Mouse (Mus musculus): ENCODE measurements at regions not wholly inside any gene's neighbourhood (a gene's known extent, or its start where the extent isn't known, plus 50 kb on each side); places are given as distances from the start of the nearest gene placed in this dataset.

DNA sequence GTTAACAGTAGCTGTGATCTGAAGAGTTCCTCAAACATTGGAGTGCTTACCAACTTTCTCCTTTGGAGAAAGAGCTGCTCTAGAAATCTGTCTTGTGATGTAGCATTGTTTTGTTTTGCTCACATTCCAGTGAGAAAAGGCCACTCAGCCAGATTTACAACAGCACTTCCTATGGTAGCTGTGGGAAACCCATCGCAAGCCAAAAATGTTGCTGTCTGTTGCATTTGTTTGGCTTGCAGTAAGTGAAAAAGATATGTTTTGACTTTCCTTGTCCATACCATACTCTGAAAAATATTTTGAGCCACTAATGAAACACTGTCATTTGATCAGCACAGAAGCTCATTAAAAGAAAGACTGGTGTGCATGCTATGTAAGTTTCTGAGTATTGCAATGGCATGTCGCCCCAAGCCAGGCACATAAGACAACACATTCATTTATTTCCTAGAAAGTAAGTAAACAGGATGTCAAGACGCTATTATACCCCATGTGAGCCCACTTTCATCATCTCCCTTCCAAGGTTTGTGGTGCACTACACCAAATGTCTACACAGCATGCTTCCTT is 66.2 kb downstream of the Car2 start:
- DNase-seq (ENCODE audit: low spot score) = no peak

DNA sequence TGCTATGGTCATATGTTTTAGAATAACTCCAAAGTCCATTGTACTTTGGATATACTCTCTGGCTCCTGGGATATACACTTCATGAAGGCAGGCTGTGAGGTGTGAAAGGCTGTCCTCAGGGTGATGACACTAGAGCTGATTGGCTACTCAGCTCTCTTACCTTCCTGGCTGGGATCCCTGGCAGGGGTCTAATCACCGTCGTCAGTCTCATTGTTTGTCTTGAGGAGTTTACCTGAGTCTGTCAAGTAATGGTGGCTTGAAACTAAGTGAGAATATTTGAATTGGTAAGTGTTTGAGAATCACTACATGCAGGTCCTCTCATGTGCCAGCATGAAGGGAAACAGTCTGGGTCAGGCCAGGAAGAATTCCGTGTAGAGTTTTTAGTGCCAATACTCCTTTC is 66.9 kb downstream of the Car2 start:
- DNase-seq (ENCODE audit: low spot score) = no peak

DNA sequence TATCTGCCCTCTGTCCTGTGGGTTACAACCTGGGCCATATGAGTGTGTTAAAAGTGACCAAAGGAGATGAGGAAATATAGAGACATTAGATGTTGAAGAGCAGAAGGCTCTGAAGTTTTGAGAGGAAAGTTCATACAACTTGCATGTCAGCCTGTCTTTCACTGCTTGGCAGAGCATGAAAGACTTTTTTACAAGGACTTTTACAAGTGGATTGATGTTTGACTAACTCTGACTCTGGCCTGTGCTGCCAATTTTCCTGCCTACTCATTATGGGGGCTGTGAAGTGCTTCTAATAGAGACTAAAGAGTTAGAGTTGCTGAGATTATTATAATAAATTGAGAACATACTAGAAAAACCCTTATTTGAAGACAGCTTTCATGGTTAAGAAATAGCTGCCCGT is 71.4 kb downstream of the Car2 start:
- no peak for DNase-seq (ENCODE audit: low spot score)

DNA sequence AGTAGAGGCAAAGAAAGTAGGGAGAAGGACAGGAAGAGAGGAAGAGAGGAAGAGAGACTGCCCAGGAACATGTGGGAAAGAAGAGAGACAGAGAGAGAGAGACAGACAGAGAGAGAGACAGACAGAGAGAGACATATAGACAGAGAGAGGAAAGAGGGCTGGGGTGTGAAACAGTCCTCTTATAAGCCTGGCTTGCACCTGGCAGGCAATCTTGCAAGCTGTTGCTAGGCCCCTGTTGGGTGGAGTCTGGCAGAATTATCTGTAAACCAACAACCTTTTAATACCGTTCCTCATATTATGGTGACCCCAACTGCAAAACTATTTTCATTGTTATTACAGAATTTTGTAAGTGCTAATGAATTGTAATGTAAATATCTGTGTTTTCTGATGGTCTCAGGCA is 72.2 kb downstream of the Car2 start:
- DNase-seq (ENCODE audit: low spot score) = no peak

DNA sequence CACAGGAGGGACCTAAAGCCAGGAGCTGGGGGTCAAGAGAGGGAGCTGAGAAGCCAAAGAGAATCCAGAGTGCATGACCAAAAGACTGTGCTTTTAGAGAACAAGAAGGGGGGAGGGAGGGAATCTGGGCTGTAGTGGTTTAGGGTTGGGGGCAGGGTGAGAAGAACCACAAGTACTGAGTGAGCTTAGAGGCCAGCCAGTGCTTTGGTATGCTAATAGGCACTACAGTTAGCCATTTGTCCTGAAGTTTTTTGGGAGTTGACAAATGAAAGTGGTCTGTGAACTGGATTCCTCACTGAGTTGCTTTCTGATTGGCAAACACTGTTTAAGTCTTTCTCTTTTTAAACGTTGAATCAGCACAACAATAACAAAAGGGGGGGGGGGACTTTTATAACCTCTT is 73.5 kb downstream of the Car2 start:
- DNase-seq (ENCODE audit: low spot score) = no peak

DNA sequence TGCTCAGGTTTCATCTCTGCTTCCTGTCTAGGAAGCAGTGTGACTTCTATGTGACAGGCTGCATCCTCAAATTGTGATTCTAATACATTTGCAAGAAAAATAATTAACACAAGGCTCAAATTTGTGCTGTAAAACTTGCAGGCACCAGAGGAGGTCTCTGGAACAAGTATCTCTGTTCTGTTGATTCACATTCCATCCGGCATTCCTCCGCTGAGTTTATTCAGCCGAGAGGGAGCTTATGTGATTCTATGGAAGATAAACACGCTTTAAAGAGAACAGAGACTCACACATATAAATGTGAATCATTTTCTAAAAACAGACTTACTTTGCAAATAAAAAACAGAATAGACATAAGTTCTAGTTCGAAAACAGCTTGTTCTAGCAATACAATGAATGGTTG is 78.7 kb downstream of the Car2 start:
- no peak for DNase-seq (ENCODE audit: low spot score)

DNA sequence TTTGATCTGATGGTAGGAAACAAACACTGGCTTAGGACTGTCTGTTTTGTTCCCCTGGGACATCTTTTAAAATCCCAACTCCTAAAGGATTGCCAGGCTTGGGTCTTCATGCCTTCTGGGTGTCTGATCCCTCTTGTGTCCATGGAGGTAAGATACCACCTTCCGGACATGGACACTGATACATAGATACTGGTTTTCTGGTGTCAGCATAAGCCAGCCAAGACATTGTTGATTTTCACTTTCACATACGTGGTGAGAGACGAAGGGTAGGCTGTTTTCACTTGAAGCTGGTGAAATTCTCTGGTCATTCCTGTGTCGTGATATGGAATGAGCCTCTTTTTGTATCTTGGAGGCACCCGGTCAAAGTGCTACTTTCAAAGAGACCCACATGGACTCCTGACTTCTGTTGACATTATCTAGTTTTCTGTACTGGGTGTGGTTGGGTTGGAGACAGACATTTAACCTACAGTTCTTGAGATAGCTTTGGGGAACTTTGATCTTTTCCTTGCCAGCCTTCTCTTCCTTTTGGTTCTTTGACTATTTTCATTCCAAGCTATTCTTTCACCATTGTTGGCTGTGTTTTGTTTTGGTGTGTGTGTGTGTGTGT is 79.5 kb downstream of the Car2 start:
- DNase-seq (ENCODE audit: low spot score) = no peak

DNA sequence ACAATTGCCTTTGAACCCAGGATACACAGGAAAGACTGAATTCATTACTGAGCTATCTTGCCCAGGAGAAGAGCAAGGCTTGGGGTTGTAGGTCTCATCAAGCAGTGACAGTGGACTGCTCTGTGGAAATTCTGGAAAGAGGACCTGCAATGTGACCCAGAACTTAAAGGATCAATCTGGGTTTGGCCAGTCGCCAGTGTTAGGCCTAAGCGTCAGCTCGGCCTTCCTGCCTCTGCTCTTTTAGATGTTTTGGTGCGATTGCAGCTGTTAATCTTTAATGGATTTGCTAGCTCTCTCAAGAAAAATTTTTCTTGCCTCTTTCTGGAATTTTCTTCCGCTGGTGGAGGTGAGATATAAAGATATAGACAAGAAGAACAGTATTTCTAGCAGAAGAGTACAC is 81.2 kb downstream of the Car2 start:
- DNase-seq (ENCODE audit: low spot score) = no peak

DNA sequence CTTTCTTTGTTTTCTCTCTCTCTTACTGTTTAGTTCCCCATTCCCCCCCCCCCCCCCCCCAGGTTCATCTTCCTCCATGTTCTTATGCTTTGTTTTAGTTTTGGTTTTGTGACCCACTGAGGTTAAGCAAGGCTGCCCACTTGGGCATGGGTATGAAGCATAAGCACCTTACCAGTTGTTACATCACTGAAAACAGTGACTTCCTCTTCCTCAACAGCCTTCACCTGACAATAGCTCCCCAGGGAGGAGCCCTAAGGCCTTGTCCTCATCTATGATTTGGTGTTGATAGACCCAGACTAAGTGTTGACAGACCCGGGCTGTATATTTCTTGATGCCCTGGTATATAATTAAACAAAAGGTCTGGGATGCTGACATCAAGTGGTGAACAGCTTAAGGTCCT is 82.3 kb downstream of the Car2 start:
- no peak for DNase-seq (ENCODE audit: low spot score)

DNA sequence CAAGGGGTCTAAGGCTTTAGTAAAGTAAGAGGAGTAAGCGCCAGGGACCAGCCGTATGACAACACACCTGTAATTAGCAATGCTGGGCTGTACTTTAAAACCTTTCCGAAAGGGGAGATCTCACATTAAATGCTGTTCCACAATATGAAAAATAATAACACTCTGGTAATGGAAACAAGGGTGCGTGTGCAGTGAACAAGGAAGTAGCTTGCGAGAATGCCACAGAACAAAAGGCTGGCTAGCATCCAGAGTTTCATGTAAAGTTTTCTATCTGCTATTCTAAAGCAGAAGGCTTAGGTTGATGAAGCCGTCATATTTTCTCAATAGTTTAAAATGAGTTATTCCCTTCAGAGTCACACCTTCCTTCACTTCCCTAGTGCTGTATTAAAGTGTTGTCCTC is 83.6 kb downstream of the Car2 start:
- no peak for DNase-seq (ENCODE audit: low spot score)

DNA sequence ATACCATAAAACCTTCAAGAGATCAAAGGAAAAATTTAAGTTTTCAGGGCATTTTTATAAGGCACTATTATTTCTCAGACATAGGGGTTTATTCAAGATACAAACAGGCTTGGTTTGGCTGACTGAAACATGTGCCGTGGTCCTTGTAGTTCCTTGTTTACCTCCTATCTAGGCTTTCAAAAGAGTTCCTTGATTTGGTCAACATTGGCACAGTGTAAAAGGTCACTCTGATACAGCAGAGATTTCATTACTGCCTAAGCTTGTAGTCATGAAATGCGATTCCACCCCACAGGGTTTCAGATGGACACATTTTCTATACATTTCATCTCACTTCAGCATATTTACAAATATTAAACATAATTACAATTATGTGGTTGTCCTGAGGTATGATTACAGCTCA is 85.6 kb downstream of the Car2 start:
- DNase-seq (ENCODE audit: low spot score) = no peak

DNA sequence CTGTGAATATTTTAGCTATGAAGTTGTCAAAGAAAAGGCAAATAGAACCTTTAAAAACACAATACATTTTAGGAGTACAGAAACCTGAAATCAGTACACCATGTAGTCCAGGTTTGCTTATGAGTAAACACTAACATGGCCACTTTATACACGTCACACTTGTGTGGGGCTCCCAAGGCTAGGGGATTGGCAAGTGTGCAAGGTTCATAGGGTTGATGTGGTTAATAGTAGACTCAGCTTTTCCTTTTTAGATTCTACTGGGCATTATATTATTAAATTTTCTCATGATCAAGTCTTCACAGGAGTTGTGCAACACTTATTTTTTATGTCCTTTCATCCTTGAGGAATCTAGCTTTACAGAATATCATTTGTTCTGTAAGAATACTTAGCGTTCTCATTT is 88.7 kb downstream of the Car2 start:
- no peak for DNase-seq (ENCODE audit: low spot score)

DNA sequence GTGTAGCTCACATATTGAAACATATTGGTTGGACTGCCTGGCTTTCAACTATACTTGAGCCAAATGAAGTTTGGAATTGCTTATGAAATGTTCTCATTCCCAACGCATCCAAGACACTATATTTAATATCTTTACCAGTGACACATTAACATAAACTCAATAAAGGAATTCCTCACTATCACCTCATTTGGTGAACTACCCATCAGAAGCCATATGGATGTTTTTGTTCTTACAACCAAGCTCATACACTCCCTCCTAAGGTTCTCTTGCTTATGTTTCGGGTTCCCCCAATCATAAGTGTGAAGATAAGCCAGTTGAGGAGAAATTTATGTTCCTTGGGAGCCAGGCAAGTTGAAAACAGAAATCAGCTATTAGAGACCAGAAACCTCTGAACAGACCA is 89.1 kb downstream of the Car2 start:
- DNase-seq (ENCODE audit: low spot score) = no peak

DNA sequence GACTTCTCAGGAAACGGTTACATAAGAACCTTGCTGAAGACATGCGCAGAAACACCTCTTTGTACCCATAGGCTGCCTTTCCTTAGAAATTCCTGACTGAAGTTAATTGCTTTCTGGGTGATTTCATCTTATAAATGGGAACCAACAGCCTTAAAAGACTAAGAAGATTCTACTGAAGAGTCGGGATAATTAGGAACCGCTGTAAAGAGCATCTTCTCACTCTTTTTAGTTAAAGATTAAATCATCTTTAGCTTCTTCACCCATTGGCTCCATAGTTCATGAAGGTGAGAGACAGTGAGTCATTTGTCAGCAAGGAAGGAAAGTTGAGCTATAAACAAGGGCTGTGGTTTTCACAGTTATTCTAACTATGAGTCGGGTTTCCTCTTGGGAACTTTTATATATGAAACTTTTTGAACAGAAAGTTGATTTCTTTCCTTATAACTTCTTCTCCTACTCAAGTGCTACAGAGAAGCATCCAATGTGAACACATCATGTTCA is 93.1 kb downstream of the Car2 start:
- no peak for DNase-seq (ENCODE audit: low spot score)

DNA sequence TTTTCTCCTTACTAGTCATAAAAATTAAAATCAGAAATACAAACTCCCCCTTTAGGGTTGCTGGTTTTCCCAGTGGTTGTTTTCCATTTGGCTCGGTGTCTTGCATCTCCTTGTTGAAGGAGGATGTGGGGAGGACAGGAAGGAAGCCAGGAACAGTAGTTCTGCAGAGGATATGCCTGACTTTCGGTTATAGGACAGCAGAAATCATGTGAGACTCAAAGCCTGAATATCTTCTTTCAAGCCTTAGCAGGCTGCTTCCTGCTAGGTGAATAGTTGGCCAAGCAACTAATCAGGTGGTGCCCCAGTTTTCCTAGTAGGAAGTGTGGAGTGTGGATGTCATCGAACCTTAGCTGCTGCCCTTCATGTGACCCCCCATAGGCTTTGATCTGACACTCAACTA is 103.6 kb downstream of the Car2 start:
- DNase-seq (ENCODE audit: low spot score) = no peak

DNA sequence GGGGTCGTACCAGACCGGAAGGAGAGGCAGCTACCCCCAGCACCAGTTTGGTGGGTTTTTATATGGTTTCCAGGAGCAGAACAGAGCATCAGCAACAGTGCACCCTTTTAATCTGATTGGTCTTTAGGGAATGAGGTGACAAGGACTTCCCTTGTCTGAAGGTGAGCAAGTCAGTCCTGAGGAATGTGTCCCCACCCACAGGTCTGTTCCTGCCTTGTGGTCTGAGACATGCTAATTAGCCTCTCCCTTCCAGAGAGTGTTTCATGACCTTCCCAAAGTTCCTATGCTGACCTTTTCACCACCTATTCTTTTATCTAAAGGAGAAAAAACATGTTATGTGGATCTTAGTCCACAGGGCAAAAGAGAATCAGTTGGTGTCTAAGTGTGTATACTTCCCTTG is 107.9 kb downstream of the Car2 start:
- no peak for DNase-seq (ENCODE audit: low spot score)

DNA sequence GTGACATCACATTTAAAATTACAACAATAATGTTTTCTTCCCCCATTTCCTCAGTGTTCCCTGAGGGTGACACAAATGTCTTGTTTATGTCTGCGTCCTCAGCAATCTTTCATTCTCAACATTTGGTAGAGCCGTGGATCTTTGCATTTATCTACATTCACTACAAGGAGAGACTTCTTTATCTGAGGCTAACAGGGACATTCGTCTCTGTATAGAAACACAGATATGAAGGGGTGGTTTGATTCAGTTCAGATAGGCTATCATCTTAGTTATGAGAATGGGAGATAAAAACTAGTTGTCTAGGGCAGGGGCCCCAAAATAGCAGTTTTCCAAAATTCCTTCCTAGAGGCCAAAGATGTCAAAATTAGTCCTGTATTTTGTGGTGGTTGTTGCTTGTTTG is 111.2 kb downstream of the Car2 start:
- no peak for DNase-seq (ENCODE audit: low spot score)

DNA sequence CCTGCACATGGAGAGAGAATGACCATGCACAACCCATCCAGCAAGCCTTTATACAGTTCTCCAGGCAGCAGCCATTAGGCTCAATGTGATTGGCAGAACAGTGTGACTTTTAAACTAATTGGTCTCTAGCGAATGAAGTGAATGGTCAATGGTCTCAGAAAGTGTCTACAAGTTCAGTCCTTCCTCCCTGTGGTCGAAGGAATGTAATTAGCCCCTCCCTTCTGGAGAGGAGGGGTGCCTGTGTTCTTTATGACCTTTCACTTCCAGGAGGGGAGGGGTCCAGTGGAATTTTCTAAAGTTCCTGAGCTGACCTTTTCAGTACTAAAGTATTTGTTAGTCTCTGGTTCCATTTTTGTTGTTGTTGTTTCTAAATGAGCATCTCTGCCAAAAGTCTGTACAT is 112.4 kb downstream of the Car2 start:
- no peak for DNase-seq (ENCODE audit: low spot score)

DNA sequence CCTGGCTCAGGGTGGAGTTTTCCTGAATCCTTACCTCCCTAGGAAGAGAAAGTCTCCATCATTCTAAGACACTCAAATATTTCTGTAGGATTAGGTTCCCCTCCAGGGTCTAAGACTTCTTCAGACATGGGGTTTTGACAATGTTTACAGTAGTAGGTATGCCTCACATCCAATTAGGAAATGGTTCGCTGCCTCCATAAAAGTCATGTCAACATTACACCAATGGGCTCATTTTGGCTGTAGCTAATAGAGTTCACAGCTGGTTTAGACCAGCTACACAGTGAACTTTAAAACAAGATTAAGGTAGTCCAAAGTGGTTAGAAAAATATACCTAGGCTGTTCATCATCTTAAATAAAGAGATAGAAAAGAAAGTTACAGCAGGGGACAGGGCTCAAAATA is 113.3 kb downstream of the Car2 start:
- no peak for DNase-seq (ENCODE audit: low spot score)

DNA sequence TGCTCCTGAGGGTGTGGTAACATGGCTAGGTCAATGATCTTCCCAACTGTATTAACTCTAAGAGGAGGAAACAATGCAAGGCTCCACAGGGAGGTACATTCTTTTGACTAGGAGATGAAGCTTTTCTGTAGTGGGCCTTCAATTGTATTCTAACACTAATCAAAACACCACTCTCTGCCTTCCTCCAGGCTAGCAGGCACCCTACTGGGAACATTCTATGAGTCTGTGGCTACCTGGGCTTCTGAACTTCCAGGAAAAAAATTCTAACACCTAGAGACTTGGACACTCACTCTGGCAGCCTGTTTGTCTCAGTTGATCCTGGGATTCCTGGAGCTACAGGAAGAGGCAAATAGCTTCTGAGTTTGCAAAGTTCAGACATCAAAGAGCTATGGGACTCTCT is 113.8 kb downstream of the Car2 start:
- DNase-seq (ENCODE audit: low spot score) = no peak

DNA sequence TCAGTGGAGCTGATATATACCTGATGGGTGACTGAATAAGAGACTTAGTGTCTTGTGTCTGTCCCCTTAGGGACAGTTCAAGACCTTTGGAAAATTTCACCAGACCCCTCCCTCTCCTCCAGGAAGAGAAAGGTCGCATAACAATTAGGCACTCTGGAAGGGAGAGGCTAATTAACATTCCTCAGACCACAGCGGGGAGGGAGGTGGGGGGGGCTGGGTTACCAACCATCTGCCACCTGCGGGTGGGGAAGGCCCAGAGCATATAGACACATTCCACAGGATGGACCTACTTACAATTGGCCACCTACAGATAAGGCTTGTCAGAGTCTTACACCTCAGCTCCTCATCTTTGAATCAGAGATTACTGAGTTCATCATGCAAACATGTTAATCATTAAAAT is 114.6 kb downstream of the Car2 start:
- no peak for DNase-seq (ENCODE audit: low spot score)

DNA sequence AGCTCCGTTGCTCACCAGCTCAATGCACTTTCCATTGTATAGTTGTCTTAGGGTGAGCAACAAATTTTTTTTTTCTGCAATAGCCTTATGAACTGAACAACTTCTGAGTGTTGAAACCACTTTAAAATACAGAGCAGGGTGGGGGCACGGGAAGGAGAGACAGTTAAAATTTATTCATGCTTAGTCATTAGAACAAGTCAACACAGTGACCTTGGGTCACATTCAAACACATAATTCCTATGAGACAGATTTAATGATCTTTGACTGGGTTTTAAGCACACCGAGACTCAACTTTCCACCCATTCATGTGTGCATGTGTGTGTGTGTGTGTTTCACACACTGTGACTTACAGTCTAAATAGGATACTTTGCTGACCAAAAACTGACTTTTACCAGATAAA is 121.7 kb downstream of the Car2 start:
- DNase-seq (ENCODE audit: low spot score) = no peak

DNA sequence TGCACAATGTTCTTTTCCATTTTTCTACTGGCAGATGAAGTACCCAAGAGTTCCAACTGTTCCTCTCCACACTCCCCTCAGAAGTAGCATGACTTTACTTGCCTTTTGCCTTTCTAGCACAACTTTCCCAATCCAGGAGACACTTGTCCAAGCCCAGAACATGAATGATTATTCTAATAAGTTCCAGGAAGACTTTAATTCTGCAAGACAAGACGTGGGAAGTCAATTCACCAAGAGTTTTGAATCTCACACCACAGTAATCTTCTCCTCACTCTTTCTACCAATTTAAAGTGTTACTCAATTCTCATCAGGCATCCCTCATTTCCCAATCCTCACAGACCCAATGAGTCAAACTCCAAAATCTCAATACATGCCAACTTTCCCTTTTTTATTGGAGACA is 122.4 kb downstream of the Car2 start:
- no peak for DNase-seq (ENCODE audit: low spot score)

DNA sequence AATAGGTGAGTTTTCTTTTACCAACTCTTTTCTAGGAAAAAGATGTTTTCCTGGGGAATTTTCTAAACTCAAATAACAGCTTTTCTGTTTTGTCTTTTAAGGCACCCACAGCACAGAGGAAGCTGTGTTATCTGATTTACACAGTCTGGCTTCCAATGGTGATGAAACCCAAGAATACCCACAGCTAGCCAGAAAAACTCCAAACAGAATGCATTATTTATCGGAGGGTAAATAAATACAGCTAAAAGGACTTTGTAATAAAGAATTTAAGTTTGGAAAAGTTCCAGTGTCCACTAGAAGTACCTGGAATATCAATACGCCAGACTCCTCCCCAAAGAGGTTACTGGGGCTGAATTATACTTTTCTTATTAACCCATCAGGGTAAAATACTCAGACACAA is 123.7 kb downstream of the Car2 start:
- no peak for DNase-seq (ENCODE audit: low spot score)

DNA sequence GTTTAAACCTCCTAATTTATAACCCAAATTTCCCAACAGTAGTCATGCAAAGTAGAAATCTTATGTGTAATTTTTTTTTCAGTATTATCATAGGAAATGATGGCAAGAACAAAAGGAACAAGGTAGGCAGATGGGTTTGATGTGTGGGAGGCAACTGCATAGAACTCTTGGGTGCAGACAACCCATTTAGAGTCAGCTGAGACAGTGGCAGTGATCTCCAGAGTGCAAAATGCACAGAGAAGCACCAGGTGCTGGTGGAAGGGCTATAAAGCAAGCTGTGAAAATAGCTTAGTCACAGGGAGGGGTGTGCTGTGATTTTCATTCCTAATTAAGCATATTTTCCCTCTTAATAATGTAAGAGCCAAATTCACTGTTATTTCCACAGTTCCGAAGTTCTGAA is 130.5 kb downstream of the Car2 start:
- DNase-seq (ENCODE audit: low spot score) = no peak

All from T-cell, adult 2 months (primary cell).